Mouse (Mus musculus) limb, embryonic 11.5 days (tissue): Measurements from ENCODE around the gene Pcsk5. TPM values are rescaled to one million over a fixed set of nuclear protein-coding genes. Genes with fewer than 3 reads are reported as not detected.

ENCODE experiments used
- ATAC-seq: fragments of 200-750 bp; cut with Nextera tagmentation; 2 replicates; pipeline ENCODE4 v1.8.0; 2017; ENCODE audit warnings: low read depth; ENCODE audit not compliant: insufficient number of reproducible peaks, low FRiP score, low TSS enrichment
- DNase-seq: peaks from one replicate; pipeline ENCODE4 v3.0.0-alpha.2; 2015; ENCODE audit warnings: low spot score
- H3K27ac ChIP-seq: fragments of 300-500 bp; sonication (generic); replicated peaks from 2 replicates; pipeline ENCODE4 v1.5.1; 2014; ENCODE audit warnings: low read depth, mild to moderate bottlenecking, low read length
- H3K27me3 ChIP-seq: fragments of 300-500 bp; sonication (generic); 2 replicates; pipeline ENCODE4 v1.6.1; 2014; ENCODE audit warnings: mild to moderate bottlenecking, low read length, mixed read lengths; ENCODE audit not compliant: control insufficient read depth, insufficient read depth
- H3K36me3 ChIP-seq: fragments of 300-500 bp; sonication (generic); 2 replicates; pipeline ENCODE4 v1.6.1; 2014; ENCODE audit warnings: mild to moderate bottlenecking, low read length, moderate library complexity, mixed read lengths; ENCODE audit not compliant: control insufficient read depth, insufficient read depth
- H3K4me1 ChIP-seq: fragments of 300-500 bp; sonication (generic); 2 replicates; pipeline ENCODE4 v1.6.1; 2014; ENCODE audit warnings: low read length, mixed read lengths; ENCODE audit not compliant: control insufficient read depth, insufficient read depth
- H3K4me2 ChIP-seq: fragments of 300-500 bp; sonication (generic); 2 replicates; pipeline ENCODE4 v1.6.1; 2014; ENCODE audit warnings: low read depth, mild to moderate bottlenecking, moderate library complexity; ENCODE audit not compliant: severe bottlenecking
- H3K4me3 ChIP-seq: fragments of 300-500 bp; sonication (generic); 2 replicates; pipeline ENCODE4 v1.5.1; 2014; ENCODE audit warnings: low read depth, low read length
- H3K9ac ChIP-seq: fragments of 300-500 bp; sonication (generic); 2 replicates; pipeline ENCODE4 v1.6.1; 2014; ENCODE audit warnings: mild to moderate bottlenecking, low read length
- H3K9me3 ChIP-seq: fragments of 300-500 bp; sonication (generic); 2 replicates; pipeline ENCODE4 v1.6.1; 2016; ENCODE audit warnings: low read length; ENCODE audit not compliant: control insufficient read depth
- WGBS: fragments of 180-500 bp; shearing (Covaris S2); extraction: QIAGEN DNeasy Blood & Tissue Kit; methylation state at CpG from one replicate; pipeline ENCODE4 v1.1.7; 2014; 5-methylcytosine and 5-hydroxymethylcytosine counted together
- polyA plus RNA-seq: library from polyadenylated mRNA; unstranded; fragments of >200 nt; fragmentation: Nextera tagmentation; extraction: Ambion mirVana; gene quantifications from 2 replicates; pipeline ENCODE4 v1.2.1, GENCODE M21; 2014

Gene Pcsk5
- polyA plus RNA-seq, 1 experiment from 2014 or later, result 10.5 TPM

GRCm38 (mm10) chr19:17793457-17793856, 44.0 kb downstream of the Pcsk5 start:
- H3K4me3 ChIP-seq, result no peak overlapping the region
- H3K4me2 ChIP-seq, result no peak overlapping the region
- WGBS, result 83% methylated on average over 4 of the region's 4 CpGs
- no peak overlapping the region for H3K9ac ChIP-seq
- DNase-seq (no peak), ATAC-seq (no peak)
- no peaks in the 10 kb centered on the region for H3K4me1 ChIP-seq
- H3K9me3 ChIP-seq, result no peaks in the 10 kb centered on the region
- no peaks in the 10 kb centered on the region for H3K27me3 ChIP-seq
- H3K27ac ChIP-seq, result no peak overlapping the region
- H3K36me3 ChIP-seq, result no peaks in the 10 kb centered on the region

- WGBS, result 88% methylated on average over 5 of the region's 5 CpGs
- Histone ChIP-seq H3K9me3 (no peaks in the 10 kb centered on the region), H3K27me3 (no peaks in the 10 kb centered on the region), H3K4me2 (no peak overlapping the region), H3K36me3 (no peaks in the 10 kb centered on the region), H3K27ac (no peak overlapping the region), H3K4me3 (no peak overlapping the region), H3K9ac (no peak overlapping the region), H3K4me1 (no peaks in the 10 kb centered on the region)
- ATAC-seq (no peak), DNase-seq (no peak)
Measured at GRCm38 (mm10) chr19:17791485-17792052, 45.9 kb downstream of the Pcsk5 start.

- Histone ChIP-seq H3K36me3 (no peaks in the 10 kb centered on the region), H3K27me3 (no peaks in the 10 kb centered on the region), H3K4me3 (no peak overlapping the region), H3K4me1 (no peaks in the 10 kb centered on the region), H3K4me2 (no peak overlapping the region), H3K9ac (no peak overlapping the region), H3K9me3 (no peaks in the 10 kb centered on the region), H3K27ac (no peak overlapping the region)
- ATAC-seq, result no peak
- no peak for DNase-seq
- WGBS, result 85% methylated on average over 10 of the region's 10 CpGs
Measured at GRCm38 (mm10) chr19:17788617-17789317, 48.7 kb downstream of the Pcsk5 start.

GRCm38 (mm10) chr19:17786744-17787143, 50.7 kb downstream of the Pcsk5 start:
- H3K4me3 ChIP-seq, result no peak overlapping the region
- WGBS, result 82% methylated on average over 3 of the region's 3 CpGs
- DNase-seq (no peak), ATAC-seq (no peak)
- H3K27ac ChIP-seq, result no peak overlapping the region
- no peaks in the 10 kb centered on the region for H3K27me3 ChIP-seq
- H3K9me3 ChIP-seq, result no peaks in the 10 kb centered on the region
- no peaks in the 10 kb centered on the region for H3K36me3 ChIP-seq
- no peaks in the 10 kb centered on the region for H3K4me1 ChIP-seq
- no peak overlapping the region for H3K4me2 ChIP-seq
- H3K9ac ChIP-seq, result no peak overlapping the region

GRCm38 (mm10) chr19:17784401-17785192, 52.8 kb downstream of the Pcsk5 start:
- DNase-seq, result no peak
- no peak for ATAC-seq
- no peaks in the 10 kb centered on the region for H3K36me3 ChIP-seq

GRCm38 (mm10) chr19:17783231-17783630, 54.2 kb downstream of the Pcsk5 start:
- H3K36me3 ChIP-seq, result no peaks in the 10 kb centered on the region
- no peak overlapping the region for H3K4me2 ChIP-seq
- no peak overlapping the region for H3K27ac ChIP-seq
- H3K9ac ChIP-seq, result no peak overlapping the region
- no peaks in the 10 kb centered on the region for H3K4me1 ChIP-seq
- ATAC-seq (no peak), DNase-seq (no peak)
- no peaks in the 10 kb centered on the region for H3K9me3 ChIP-seq
- whole genome bisulfite sequencing, result 94% methylated on average over 2 of the region's 2 CpGs
- H3K4me3 ChIP-seq, result no peak overlapping the region
- H3K27me3 ChIP-seq, result no peaks in the 10 kb centered on the region

More at GRCm38 (mm10) chr19:17784401-17785192, 52.8 kb downstream of the Pcsk5 start:
- WGBS, result 85% methylated on average over 2 of the region's 2 CpGs
- Histone ChIP-seq H3K4me1 (no peaks in the 10 kb centered on the region), H3K4me2 (no peak overlapping the region), H3K9ac (no peak overlapping the region), H3K27me3 (no peaks in the 10 kb centered on the region), H3K4me3 (no peak overlapping the region), H3K9me3 (no peaks in the 10 kb centered on the region), H3K27ac (no peak overlapping the region)

GRCm38 (mm10) chr19:17781323-17781722, 56.1 kb downstream of the Pcsk5 start:
- ATAC-seq, result no peak
- 79% methylated on average over 4 of the region's 4 CpGs for WGBS

GRCm38 (mm10) chr19:17775943-17776342, 61.5 kb downstream of the Pcsk5 start:
- Histone ChIP-seq H3K4me3 (no peak overlapping the region), H3K36me3 (no peaks in the 10 kb centered on the region), H3K9me3 (no peaks in the 10 kb centered on the region), H3K4me2 (no peak overlapping the region), H3K27ac (no peak overlapping the region), H3K27me3 (no peaks in the 10 kb centered on the region), H3K9ac (no peak overlapping the region), H3K4me1 (no peaks in the 10 kb centered on the region)
- ATAC-seq, result no peak
- no peak for DNase-seq
- WGBS, result 65% methylated on average over 2 of the region's 2 CpGs

More at GRCm38 (mm10) chr19:17781323-17781722, 56.1 kb downstream of the Pcsk5 start:
- H3K9me3 ChIP-seq, result no peaks in the 10 kb centered on the region
- DNase-seq, result no peak
- no peak overlapping the region for H3K4me2 ChIP-seq
- no peak overlapping the region for H3K4me3 ChIP-seq
- H3K36me3 ChIP-seq, result no peaks in the 10 kb centered on the region
- no peaks in the 10 kb centered on the region for H3K4me1 ChIP-seq
- H3K9ac ChIP-seq, result no peak overlapping the region
- H3K27me3 ChIP-seq, result no peaks in the 10 kb centered on the region
- no peak overlapping the region for H3K27ac ChIP-seq
